Mouse (Mus musculus) liver (tissue): ENCODE measurements around the gene Nsl1.

Experiments used
- DNase-seq: peaks from one replicate; pipeline ENCODE4 v3.0.0-alpha.2; 2020; ENCODE audit warnings: mixed read lengths

Nsl1 gene

GRCm38 (mm10) chr1:191054870-191055532 is 7.8 kb upstream of the Nsl1 start:
- peak; percentile 53 for DNase-seq

- no peak for DNase-seq
Observed at GRCm38 (mm10) chr1:191055533-191055873, 7.3 kb upstream of the Nsl1 start.

- no peak for DNase-seq
Observed at GRCm38 (mm10) chr1:191057461-191057860, 5.4 kb upstream of the Nsl1 start.

GRCm38 (mm10) chr1:191062241-191062780 is 501 bp upstream of the Nsl1 start:
- DNase-seq, result no peak

- DNase-seq, result no peak
Observed at GRCm38 (mm10) chr1:191063700-191064099, 888 bp downstream of the Nsl1 start.

GRCm38 (mm10) chr1:191064535-191064934 is 1.7 kb downstream of the Nsl1 start:
- no peak for DNase-seq

- no peak for DNase-seq
Observed at GRCm38 (mm10) chr1:191065188-191065587, 2.4 kb downstream of the Nsl1 start.

- DNase-seq, result no peak
Observed at GRCm38 (mm10) chr1:191068377-191068776, 5.6 kb downstream of the Nsl1 start.

- DNase-seq, result no peak
Observed at GRCm38 (mm10) chr1:191070259-191070658, 7.4 kb downstream of the Nsl1 start.

- DNase-seq, result no peak
Observed at GRCm38 (mm10) chr1:191071613-191072012, 8.8 kb downstream of the Nsl1 start.

GRCm38 (mm10) chr1:191072329-191072913 is 9.6 kb downstream of the Nsl1 start:
- DNase-seq, result no peak

GRCm38 (mm10) chr1:191073001-191073400 is 10.2 kb downstream of the Nsl1 start:
- no peak for DNase-seq

GRCm38 (mm10) chr1:191073486-191073885 is 10.7 kb downstream of the Nsl1 start:
- DNase-seq, result no peak

- DNase-seq, result no peak
Observed at GRCm38 (mm10) chr1:191075199-191075883, 12.5 kb downstream of the Nsl1 start.

GRCm38 (mm10) chr1:191083230-191083629 is 20.4 kb downstream of the Nsl1 start:
- no peak for DNase-seq

GRCm38 (mm10) chr1:191084951-191085559 is 22.2 kb downstream of the Nsl1 start:
- peak; percentile 60 for DNase-seq

- peak; percentile 40 for DNase-seq
Observed at GRCm38 (mm10) chr1:191085597-191085996, 22.8 kb downstream of the Nsl1 start.

GRCm38 (mm10) chr1:191086304-191086878 is 23.6 kb downstream of the Nsl1 start:
- no peak for DNase-seq

GRCm38 (mm10) chr1:191086960-191087359 is 24.1 kb downstream of the Nsl1 start:
- DNase-seq, result no peak

GRCm38 (mm10) chr1:191087955-191088354 is 25.1 kb downstream of the Nsl1 start:
- no peak for DNase-seq

- no peak for DNase-seq
Observed at GRCm38 (mm10) chr1:191089355-191089754, 26.5 kb downstream of the Nsl1 start.

GRCm38 (mm10) chr1:191092050-191092449 is 29.2 kb downstream of the Nsl1 start:
- DNase-seq, result no peak

GRCm38 (mm10) chr1:191093578-191093977 is 30.8 kb downstream of the Nsl1 start:
- no peak for DNase-seq
